Mouse (Mus musculus): ENCODE results near the gene Acsf3. TPM values are rescaled to one million over a fixed set of nuclear protein-coding genes. Genes with fewer than 3 reads are reported as not detected.

Acsf3 gene
- total and polyA plus RNA-seq, 3 experiments = 2.2 to 10.4 (median 9.0) TPM

GRCm38 (mm10) chr8:122806956-122807538, 31.8 kb downstream of the Acsf3 start:
- peaks cover 10 to 53% of the 10 kb centered on the region in 2 experiments for H3K36me3 ChIP-seq (replicated peaks in 1 of 2; ENCODE audit: control insufficient read depth in 1 of 2, insufficient read depth in 1 of 2, low read length in 1 of 2)
- no peak for DNase-seq (ENCODE audit: extremely low read depth)
- dilution Hi-C loops (cut with MboI; ENCODE audit: extremely low pct_ligation_motif_present, extremely low pct_unique_long_range_greater_than_20kb, low sequenced_read_pairs) = no loop called here

DNA sequence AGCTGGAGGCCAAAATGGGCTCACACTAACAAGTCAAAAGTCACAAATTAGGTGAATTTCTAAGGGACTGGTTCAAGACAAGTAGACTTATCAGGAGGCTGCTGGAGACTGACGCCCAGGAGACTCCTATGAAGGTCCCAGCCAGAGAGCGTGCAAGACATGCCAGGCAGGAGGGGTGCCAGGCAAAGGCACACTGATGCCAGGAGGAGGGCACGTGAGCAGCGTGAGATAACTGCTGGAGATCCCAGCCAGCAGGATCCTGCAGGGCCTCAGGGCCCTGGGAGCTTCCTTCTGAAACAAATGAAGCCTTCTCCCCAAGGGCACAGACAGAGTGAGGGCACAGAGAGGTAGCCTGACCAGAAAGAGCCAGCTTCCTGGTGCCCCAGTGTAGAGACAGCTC, 32.6 kb downstream of the Acsf3 start:
- DNase-seq (ENCODE audit: extremely low read depth) = no peak
- no peak overlapping the region for H3K27ac ChIP-seq (ENCODE audit: insufficient read depth, low read depth)
- H3K9ac ChIP-seq (ENCODE audit: insufficient read depth, low read depth) = no peak overlapping the region
- dilution Hi-C loops (cut with MboI; ENCODE audit: extremely low pct_ligation_motif_present, extremely low pct_unique_long_range_greater_than_20kb, low sequenced_read_pairs) = no loop called here
- in situ Hi-C loops (cut with MboI; ENCODE audit: low pct_ligation_motif_present, low pct_unique_long_range_greater_than_20kb, low sequenced_read_pairs) = no loop called here
- no peaks in the 10 kb centered on the region for H3K79me2 ChIP-seq (replicated peaks; ENCODE audit: control insufficient read depth, extremely low read depth, insufficient read depth, poor library complexity, severe bottlenecking)
- H3K27me3 ChIP-seq (replicated peaks) = no peaks in the 10 kb centered on the region
- H3K9me3 ChIP-seq (replicated peaks; ENCODE audit: low read length) = no peaks in the 10 kb centered on the region
- H3K4me2 ChIP-seq (ENCODE audit: insufficient read depth, low read depth, poor library complexity, severe bottlenecking) = no peak overlapping the region
- H3K4me1 ChIP-seq (ENCODE audit: control insufficient read depth in 1 of 2, insufficient read depth in 2 of 2) = peaks cover 8 to 55% of the 10 kb centered on the region in 2 experiments
- no peak for TF ChIP-seq ZC3H11A (IDR thresholded peaks at IDR 0.05; ENCODE audit: low read depth, low read length)
- no peak for TF ChIP-seq SMC3 (IDR thresholded peaks at IDR 0.05; ENCODE audit: low read depth, low read length)
- TF ChIP-seq MAZ (IDR thresholded peaks at IDR 0.05; ENCODE audit: low read depth, low read length) = no peak
- TF ChIP-seq CHD2 (IDR thresholded peaks at IDR 0.05; ENCODE audit: low read length) = no peak
- no peak for TF ChIP-seq IRF4 (IDR thresholded peaks at IDR 0.05; ENCODE audit: low read depth, low read length)
- TF ChIP-seq TCF12 (IDR thresholded peaks at IDR 0.05; ENCODE audit: low read depth, low read length) = no peak
- no peak overlapping the region for H3K4me3 ChIP-seq (replicated peaks in 1 of 3; ENCODE audit: low read depth in 2 of 3, low read length in 2 of 3, poor library complexity in 1 of 3)
- H3K36me3 ChIP-seq (replicated peaks in 1 of 2; ENCODE audit: control insufficient read depth in 1 of 2, insufficient read depth in 1 of 2, low read length in 1 of 2) = peaks cover 5 to 53% of the 10 kb centered on the region in 2 experiments

More at GRCm38 (mm10) chr8:122806956-122807538, 31.8 kb downstream of the Acsf3 start:
- H3K4me3 ChIP-seq (replicated peaks in 1 of 3; ENCODE audit: low read depth in 2 of 3, low read length in 2 of 3, poor library complexity in 1 of 3) = no peak overlapping the region
- H3K79me2 ChIP-seq (replicated peaks; ENCODE audit: control insufficient read depth, extremely low read depth, insufficient read depth, poor library complexity, severe bottlenecking) = no peaks in the 10 kb centered on the region
- in situ Hi-C loops (cut with MboI; ENCODE audit: low pct_ligation_motif_present, low pct_unique_long_range_greater_than_20kb, low sequenced_read_pairs) = no loop called here
- TF ChIP-seq MAX (IDR thresholded peaks at IDR 0.05; ENCODE audit: low read length) (no peak), KAT2A (IDR thresholded peaks at IDR 0.05; ENCODE audit: insufficient replicate concordance, low read length) (no peak), CHD2 (IDR thresholded peaks at IDR 0.05; ENCODE audit: low read length) (no peak), HCFC1 (IDR thresholded peaks at IDR 0.05; ENCODE audit: low read depth, low read length) (no peak), ZKSCAN1 (IDR thresholded peaks at IDR 0.05; ENCODE audit: borderline replicate concordance, low read depth, low read length) (no peak), USF2 (conservative IDR thresholded peaks at IDR 0.05; ENCODE audit: low read depth, low read length) (no peak), E2F4 (IDR thresholded peaks at IDR 0.05; ENCODE audit: insufficient replicate concordance, low read depth, low read length) (no peak), USF1 (IDR thresholded peaks at IDR 0.05; ENCODE audit: low read depth, low read length) (no peak), MAFK (IDR thresholded peaks at IDR 0.05; ENCODE audit: insufficient replicate concordance, low read length) (no peak), POLR2AphosphoS2 (IDR thresholded peaks at IDR 0.05; ENCODE audit: low read depth, low read length) (no peak), RCOR1 (conservative IDR thresholded peaks at IDR 0.05; ENCODE audit: low read depth, low read length) (no peak), NELFE (IDR thresholded peaks at IDR 0.05; ENCODE audit: low read depth, low read length) (no peak), ELF1 (IDR thresholded peaks at IDR 0.05; ENCODE audit: low read depth, low read length) (no peak), UBTF (IDR thresholded peaks at IDR 0.05; ENCODE audit: low read depth, low read length) (no peak), GABPA (IDR thresholded peaks at IDR 0.05; ENCODE audit: insufficient replicate concordance, low read depth, low read length) (no peak), CHD1 (IDR thresholded peaks at IDR 0.05; ENCODE audit: low read depth, low read length) (no peak), SIN3A (IDR thresholded peaks at IDR 0.05; ENCODE audit: low read length) (no peak)
- H3K4me1 ChIP-seq (ENCODE audit: control insufficient read depth in 1 of 2, insufficient read depth in 2 of 2) = peaks cover 8 to 47% of the 10 kb centered on the region in 2 experiments
- H3K27me3 ChIP-seq (replicated peaks) = no peaks in the 10 kb centered on the region
- H3K9me3 ChIP-seq (replicated peaks; ENCODE audit: low read length) = no peaks in the 10 kb centered on the region
- no peak overlapping the region for H3K4me2 ChIP-seq (ENCODE audit: insufficient read depth, low read depth, poor library complexity, severe bottlenecking)
- H3K27ac ChIP-seq (ENCODE audit: insufficient read depth, low read depth) = no peak overlapping the region
- no peak overlapping the region for H3K9ac ChIP-seq (ENCODE audit: insufficient read depth, low read depth)

Data from CH12.LX (cell line).